Mouse (Mus musculus) central nervous system, embryonic 14 days (tissue): ENCODE results near the gene Vmn1r214. TPM values are rescaled to one million over a fixed set of nuclear protein-coding genes. Genes with fewer than 3 reads are reported as not detected.

ENCODE experiments used
- polyA plus RNA-seq: library from polyadenylated mRNA; depleted of rRNA; stranded (reverse); fragments of >200 nt; gene quantifications from 2 replicates; pipeline ENCODE4 v1.2.3, GENCODE M21; 2012; rRNA removed

Gene Vmn1r214
- not detected in 2 replicates for polyA plus RNA-seq

GRCm38 (mm10) chr13:23030118-23030517, at the start of gene Vmn1r214:
Gene Vmn1r214, plus strand, starts transcription at chr13:23030418.

DNA sequence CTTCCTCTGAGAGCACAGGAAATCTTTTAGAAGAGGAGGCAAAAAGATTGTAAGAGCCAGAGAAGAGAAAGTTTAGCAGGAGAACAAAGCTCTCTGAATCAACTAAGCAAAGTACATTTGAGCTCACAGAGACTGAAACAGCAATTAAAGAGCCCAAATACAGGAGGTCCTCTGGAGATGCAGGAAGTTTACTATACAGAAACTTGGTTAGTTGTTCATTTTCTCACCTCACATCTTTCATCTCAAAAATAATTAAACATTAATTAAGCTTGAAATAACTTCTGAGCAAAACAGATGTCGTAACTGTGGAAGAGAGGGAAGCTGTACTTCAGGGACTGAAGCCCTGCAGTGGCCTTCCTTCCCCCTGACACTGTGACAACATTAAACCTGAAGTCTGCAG, 22.9 kb upstream of the Vmn1r214 start, which contains the start of gene Vmn1r213:
Vmn1r213 (plus strand) TSS at position 301 of the 400 bp plus-strand sequence.

GRCm38 (mm10) chr13:23067725-23068124, 37.5 kb downstream of the Vmn1r214 start, which contains the start of gene Vmn1r215:
Gene Vmn1r215, plus strand, starts transcription at chr13:23068025.

Other genes starting within 250 kb of the Vmn1r214 start
- gene Vmn1r209, start 220.7 kb upstream of the Vmn1r214 start, polyA plus RNA-seq: not detected in 2 replicates
- gene Vmn1r210, start 199.1 kb upstream of the Vmn1r214 start, polyA plus RNA-seq: not detected in 2 replicates
- not detected in 2 replicates for gene Vmn1r211, start 172.9 kb upstream of the Vmn1r214 start, polyA plus RNA-seq
- not detected in 2 replicates for gene Vmn1r212, start 146.2 kb upstream of the Vmn1r214 start, polyA plus RNA-seq
- not detected in 2 replicates for gene Vmn1r213, start 22.8 kb upstream of the Vmn1r214 start, polyA plus RNA-seq
- gene Vmn1r215, start 37.6 kb downstream of the Vmn1r214 start, polyA plus RNA-seq: not detected in 2 replicates
- gene Vmn1r217, start 87.8 kb downstream of the Vmn1r214 start, polyA plus RNA-seq: not detected in 2 replicates
- gene Vmn1r218, start 102.7 kb downstream of the Vmn1r214 start, polyA plus RNA-seq: not detected in 2 replicates
- not detected in 2 replicates for gene Vmn1r219, start 128.9 kb downstream of the Vmn1r214 start, polyA plus RNA-seq
- gene Vmn1r220, start 157.6 kb downstream of the Vmn1r214 start, polyA plus RNA-seq: not detected in 2 replicates
- not detected in 2 replicates for gene Vmn1r221, start 183.7 kb downstream of the Vmn1r214 start, polyA plus RNA-seq
- gene Vmn1r222, start 205.5 kb downstream of the Vmn1r214 start, polyA plus RNA-seq: not detected in 2 replicates
- gene Vmn1r223, start 216.7 kb downstream of the Vmn1r214 start, polyA plus RNA-seq: not detected in 2 replicates